Mouse (Mus musculus) heart, postnatal 0 days (tissue): Measurements from ENCODE around the gene Slc2a3.

Source experiments
- CTCF ChIP-seq: IDR thresholded peaks from 2 replicates; pipeline ENCODE4 v1.5.1; 2016; ENCODE audit warnings: antibody characterized with exemption, control low read depth, low read depth
- EP300 ChIP-seq: IDR thresholded peaks from 2 replicates; pipeline ENCODE4 v1.6.1; 2016; ENCODE audit warnings: antibody characterized with exemption, low read depth

DNA sequence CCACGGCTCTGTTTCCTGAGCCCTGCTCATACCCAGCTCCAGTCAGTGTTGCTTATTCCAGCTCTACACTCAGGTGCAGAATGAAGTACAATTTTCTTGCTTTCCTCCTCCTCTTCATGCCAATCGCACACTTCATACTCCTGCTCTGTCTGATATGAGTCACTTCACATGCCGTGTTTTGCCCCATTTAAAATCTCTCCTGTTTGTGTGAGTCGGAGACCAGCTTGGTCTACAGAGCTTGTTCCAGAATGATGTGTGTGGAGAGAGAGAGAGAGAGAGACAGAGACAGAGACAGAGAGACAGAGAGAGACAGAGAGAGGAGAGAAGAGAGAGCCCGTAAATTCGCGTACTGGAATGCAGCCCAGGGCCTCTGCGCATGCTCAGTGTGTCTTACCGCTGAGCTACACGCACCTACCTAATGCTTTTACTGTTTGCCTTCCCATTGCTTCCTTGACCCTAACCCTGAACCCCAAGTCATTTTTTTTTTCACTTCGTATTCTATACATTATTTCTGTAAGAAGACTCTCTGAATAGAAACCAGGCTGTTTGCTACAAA is 30.6 kb downstream of the Slc2a3 start:
- no peak for TF ChIP-seq CTCF
- TF ChIP-seq EP300: no peak
